In the genomic region with DNA sequence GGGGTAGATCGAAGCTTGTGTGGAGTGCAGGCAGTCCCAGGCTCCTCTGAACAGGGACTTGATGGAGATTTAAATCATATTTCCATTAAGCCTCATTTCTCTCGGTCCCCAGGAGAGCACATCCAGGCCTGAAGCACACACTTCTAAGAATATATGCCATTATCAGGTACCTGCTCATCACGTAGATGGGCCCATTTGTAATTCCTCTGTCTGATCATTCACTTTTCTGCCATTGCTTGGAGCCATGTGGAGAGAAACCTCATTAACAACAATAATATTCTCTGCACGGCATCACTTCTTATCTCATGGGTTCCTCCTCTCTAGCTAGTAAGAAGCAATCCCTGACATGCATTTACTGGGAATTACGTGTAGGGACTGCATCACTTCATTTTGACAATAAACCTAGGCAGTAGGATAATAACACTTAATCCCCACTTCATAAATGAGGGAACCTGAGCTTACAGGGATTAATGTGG, we compare ENCODE assay signal across 23 mouse cellular contexts. TPM values are rescaled to one million over a fixed set of nuclear protein-coding genes. Genes with fewer than 3 reads are reported as not detected.
DNase-seq lines count a peak whose midpoint lies in the region; ATAC-seq lines count a peak whose summit lies in the region.
"Had no signal": no experiment of that assay in that cellular context is flagged by ENCODE, and none has a peak within 500 bp of the region (broad histone marks: within the 10 kb centered on the region; RNA-seq: fewer than 3 reads in every experiment).

No protein-coding gene starts in this region.

- ATAC-seq in forebrain, embryonic 14.5 days, result no peak; the same call in 1 of the 2 replicates
- ATAC-seq in forebrain, embryonic 12.5 days (ENCODE audit: low FRiP score), result no peak
- peak; percentile 82 for ATAC-seq in midbrain, embryonic 13.5 days
- no peak for ATAC-seq in midbrain, embryonic 11.5 days (ENCODE audit: low FRiP score)
- ATAC-seq in megakaryocyte-erythroid progenitor cell, adult 5-6 weeks (replicated peaks; ENCODE audit: low FRiP score, low TSS enrichment, poor library complexity, severe bottlenecking), result no peak
- ATAC-seq: intestine, embryonic 16.5 days; liver, postnatal 0 days; lung, postnatal 0 days had no signal

- no peak overlapping the region for H3K9ac ChIP-seq in forebrain, embryonic 14.5 days (ENCODE audit: low read length)
- no peak overlapping the region for H3K9ac ChIP-seq in forebrain, embryonic 12.5 days
- no peak overlapping the region for H3K9ac ChIP-seq in midbrain, embryonic 13.5 days (replicated peaks)
- no peak overlapping the region for H3K9ac ChIP-seq in midbrain, embryonic 11.5 days (ENCODE audit: low read length)
- H3K9ac ChIP-seq: heart, embryonic 13.5 days; hindbrain, embryonic 14.5 days; limb, embryonic 12.5 days; liver, postnatal 0 days; stomach, embryonic 15.5 days had no signal

- H3K9me3 ChIP-seq in forebrain, embryonic 14.5 days (replicated peaks; ENCODE audit: control insufficient read depth, low read length), result no peaks in the 10 kb centered on the region
- H3K9me3 ChIP-seq in forebrain, embryonic 12.5 days, result no peaks in the 10 kb centered on the region
- no peaks in the 10 kb centered on the region for H3K9me3 ChIP-seq in midbrain, embryonic 13.5 days
- no peaks in the 10 kb centered on the region for H3K9me3 ChIP-seq in midbrain, embryonic 11.5 days (ENCODE audit: control insufficient read depth, low read length)
- H3K9me3 ChIP-seq: heart, embryonic 13.5 days; limb, embryonic 12.5 days; stomach, embryonic 15.5 days had no signal

- H3K4me3 ChIP-seq in forebrain, embryonic 14.5 days (ENCODE audit: low read depth, low read length), result no peak overlapping the region
- no peak overlapping the region for H3K4me3 ChIP-seq in forebrain, embryonic 12.5 days (replicated peaks)
- H3K4me3 ChIP-seq in midbrain, embryonic 13.5 days (replicated peaks), result no peak overlapping the region
- no peak overlapping the region for H3K4me3 ChIP-seq in midbrain, embryonic 11.5 days (ENCODE audit: low read depth, low read length)
- H3K4me3 ChIP-seq: heart, embryonic 13.5 days; limb, embryonic 12.5 days; stomach, embryonic 15.5 days had no signal

- peak; percentile 23 for DNase-seq in forebrain, embryonic 14.5 days (ENCODE audit: low spot score)
- DNase-seq in midbrain, embryonic 11.5 days (ENCODE audit: low spot score, missing footprints), result no peak
- peak; percentile 60 for DNase-seq in gonadal fat pad, adult 2 months (ENCODE audit: low read depth)
- no peak for DNase-seq in cerebellum, postnatal 25 days
- DNase-seq: adrenal gland, postnatal 14 days; cerebellum, adult 9-10 months; gastrocnemius, postnatal 10 days; heart, adult 18-20 months; heart, postnatal 14 days; kidney, postnatal 4 days; liver, postnatal 0 days; retina, postnatal 1 day; thymus, postnatal 25 days had no signal

- H3K27me3 ChIP-seq in forebrain, embryonic 14.5 days (replicated peaks; ENCODE audit: control insufficient read depth, insufficient read depth, low read length), result no peaks in the 10 kb centered on the region
- H3K27me3 ChIP-seq in forebrain, embryonic 12.5 days, result no peaks in the 10 kb centered on the region
- no peaks in the 10 kb centered on the region for H3K27me3 ChIP-seq in midbrain, embryonic 13.5 days
- H3K27me3 ChIP-seq in midbrain, embryonic 11.5 days (ENCODE audit: control insufficient read depth, insufficient read depth, low read length), result no peaks in the 10 kb centered on the region
- H3K27me3 ChIP-seq: heart, embryonic 13.5 days; limb, embryonic 12.5 days; stomach, embryonic 15.5 days had no signal

- no peak overlapping the region for H3K4me2 ChIP-seq in forebrain, embryonic 14.5 days (ENCODE audit: low read length)
- no peak overlapping the region for H3K4me2 ChIP-seq in forebrain, embryonic 12.5 days
- H3K4me2 ChIP-seq in midbrain, embryonic 13.5 days (replicated peaks), result no peak overlapping the region
- H3K4me2 ChIP-seq in midbrain, embryonic 11.5 days, result no peak overlapping the region
- H3K4me2 ChIP-seq: heart, embryonic 13.5 days; hindbrain, embryonic 14.5 days; limb, embryonic 12.5 days; liver, embryonic 11.5 days; stomach, embryonic 15.5 days had no signal

- WGBS in forebrain, embryonic 14.5 days, result 74% methylated on average over 5 of the region's 5 CpGs
- WGBS in forebrain, embryonic 12.5 days, result 75% methylated on average over 5 of the region's 5 CpGs
- WGBS in midbrain, embryonic 13.5 days, result 51% methylated on average over 5 of the region's 5 CpGs
- 75% methylated on average over 5 of the region's 5 CpGs for WGBS in midbrain, embryonic 11.5 days

- no peaks in the 10 kb centered on the region for H3K4me1 ChIP-seq in forebrain, embryonic 14.5 days (ENCODE audit: control insufficient read depth, insufficient read depth, low read length)
- peaks cover 2% of the 10 kb centered on the region; the same call in 1 of the 2 replicates for H3K4me1 ChIP-seq in forebrain, embryonic 12.5 days
- peaks cover 1% of the 10 kb centered on the region; the same call in 1 of the 2 replicates for H3K4me1 ChIP-seq in midbrain, embryonic 13.5 days (replicated peaks)
- H3K4me1 ChIP-seq in midbrain, embryonic 11.5 days (ENCODE audit: control insufficient read depth, insufficient read depth, low read length), result no peaks in the 10 kb centered on the region
- H3K4me1 ChIP-seq: heart, embryonic 13.5 days; stomach, embryonic 15.5 days had no signal

- no peaks in the 10 kb centered on the region for H3K36me3 ChIP-seq in forebrain, embryonic 14.5 days (ENCODE audit: control insufficient read depth, insufficient read depth, low read length)
- no peaks in the 10 kb centered on the region for H3K36me3 ChIP-seq in forebrain, embryonic 12.5 days (replicated peaks)
- no peaks in the 10 kb centered on the region for H3K36me3 ChIP-seq in midbrain, embryonic 13.5 days
- H3K36me3 ChIP-seq in midbrain, embryonic 11.5 days (ENCODE audit: control insufficient read depth, insufficient read depth, low read length), result no peaks in the 10 kb centered on the region
- H3K36me3 ChIP-seq: heart, embryonic 13.5 days; limb, embryonic 12.5 days; stomach, embryonic 15.5 days had no signal

- H3K27ac ChIP-seq in forebrain, embryonic 14.5 days (ENCODE audit: low read depth, low read length), result no peak overlapping the region
- no peak overlapping the region for H3K27ac ChIP-seq in forebrain, embryonic 12.5 days
- peak overlapping the region; percentile 42; the same call in 1 of the 2 replicates for H3K27ac ChIP-seq in midbrain, embryonic 13.5 days
- no peak overlapping the region for H3K27ac ChIP-seq in midbrain, embryonic 11.5 days (ENCODE audit: low read depth, low read length)
- H3K27ac ChIP-seq: heart, embryonic 13.5 days; hindbrain, embryonic 14.5 days; limb, embryonic 12.5 days; stomach, embryonic 15.5 days had no signal

RNA-seq across cellular contexts. Expression of a gene that starts 21.9 kb away (rescaled TPM):
- 3.6 and 4.9 TPM in 2 replicates for polyA plus RNA-seq in forebrain, embryonic 14.5 days (2014; fragmentation: Nextera tagmentation; extraction: Ambion mirVana)
- 0.94 and 1.2 TPM in 2 replicates for polyA plus RNA-seq in forebrain, embryonic 12.5 days (2016; fragmentation: Nextera tagmentation; extraction: Ambion mirVana)
- polyA plus RNA-seq in midbrain, embryonic 13.5 days (2015; fragmentation: Nextera tagmentation; extraction: Ambion mirVana), result 2.9 and 3.7 TPM in 2 replicates
- 1.4 and 2.6 TPM in 2 replicates for polyA plus RNA-seq in midbrain, embryonic 11.5 days (2014; fragmentation: Nextera tagmentation; extraction: Ambion mirVana)
- 29.2 and 34.2 TPM in 2 replicates for polyA plus RNA-seq in gonadal fat pad, adult 2 months (2012; rRNA removed)
- 66.1 and 83.1 TPM in 2 replicates for total RNA-seq in megakaryocyte-erythroid progenitor cell, adult 5-6 weeks (2014; fragmentation: Nextera tagmentation)
- total RNA-seq in megakaryocyte-erythroid progenitor cell, adult 5-6 weeks (2017), result 30.8 and 52.2 TPM in 2 replicates

Comparison
In these comparisons a context has a peak if more than half of its experiments do, and no peak if none do; other contexts are left out.
1. DNase-seq: peak in forebrain, embryonic 14.5 days (single experiment) and gonadal fat pad, adult 2 months (single experiment); none in midbrain, embryonic 11.5 days (single experiment) and cerebellum, postnatal 25 days (0 of 2).